Mouse (Mus musculus) skeletal muscle tissue, adult 2 months (tissue): ENCODE measurements at regions not wholly inside any gene's neighbourhood (a gene's known extent, or its start where the extent isn't known, plus 50 kb on each side); places are given as distances from the start of the nearest gene placed in this dataset.

ENCODE experiments used
- DNase-seq: peaks from one replicate; pipeline ENCODE4 v3.0.0-alpha.2; 2012; ENCODE audit warnings: low read depth, low spot score

- no peak for DNase-seq
Measured at GRCm38 (mm10) chr8:116298891-116299290, 205.9 kb upstream of the Dynlrb2 start.

GRCm38 (mm10) chr8:116290671-116291245 lies 214.0 kb upstream of the Dynlrb2 start:
- DNase-seq = no peak

GRCm38 (mm10) chr8:116289237-116289636 lies 215.5 kb upstream of the Dynlrb2 start:
- DNase-seq = no peak

- DNase-seq = peak; percentile 26
Measured at GRCm38 (mm10) chr8:116283990-116284389, 220.8 kb upstream of the Dynlrb2 start.

GRCm38 (mm10) chr8:116282341-116282740 lies 222.4 kb upstream of the Dynlrb2 start:
- no peak for DNase-seq

GRCm38 (mm10) chr8:116275014-116275413 lies 229.8 kb upstream of the Dynlrb2 start:
- DNase-seq = no peak

- no peak for DNase-seq
Measured at GRCm38 (mm10) chr8:116271238-116271637, 233.5 kb upstream of the Dynlrb2 start.

GRCm38 (mm10) chr8:116269393-116269792 lies 235.4 kb upstream of the Dynlrb2 start:
- no peak for DNase-seq

GRCm38 (mm10) chr8:116268685-116269084 lies 236.1 kb upstream of the Dynlrb2 start:
- DNase-seq = no peak

GRCm38 (mm10) chr8:116268161-116268560 lies 236.6 kb upstream of the Dynlrb2 start:
- peak; percentile 55 for DNase-seq

GRCm38 (mm10) chr8:116267021-116267420 lies 237.8 kb upstream of the Dynlrb2 start:
- DNase-seq = no peak

GRCm38 (mm10) chr8:116265591-116265990 lies 239.2 kb upstream of the Dynlrb2 start:
- DNase-seq = no peak

- DNase-seq = no peak
Measured at GRCm38 (mm10) chr8:116264078-116264477, 240.7 kb upstream of the Dynlrb2 start.

- no peak for DNase-seq
Measured at GRCm38 (mm10) chr8:116261286-116261685, 243.5 kb upstream of the Dynlrb2 start.

- no peak for DNase-seq
Measured at GRCm38 (mm10) chr8:116255398-116255797, 249.4 kb upstream of the Dynlrb2 start.

GRCm38 (mm10) chr8:116252455-116253216 lies 252.1 kb upstream of the Dynlrb2 start:
- no peak for DNase-seq

- no peak for DNase-seq
Measured at GRCm38 (mm10) chr8:116248398-116248797, 256.4 kb upstream of the Dynlrb2 start.

- no peak for DNase-seq
Measured at GRCm38 (mm10) chr8:116243493-116243892, 261.3 kb upstream of the Dynlrb2 start.

- DNase-seq = no peak
Measured at GRCm38 (mm10) chr8:116242972-116243371, 261.8 kb upstream of the Dynlrb2 start.

- DNase-seq = no peak
Measured at GRCm38 (mm10) chr8:116241987-116242242, 262.9 kb upstream of the Dynlrb2 start.

GRCm38 (mm10) chr8:116241146-116241986 lies 263.4 kb upstream of the Dynlrb2 start:
- no peak for DNase-seq

GRCm38 (mm10) chr8:116238670-116239069 lies 266.1 kb upstream of the Dynlrb2 start:
- DNase-seq = no peak
